16 mouse cellular contexts compared by ENCODE assay signal in the genomic region with DNA sequence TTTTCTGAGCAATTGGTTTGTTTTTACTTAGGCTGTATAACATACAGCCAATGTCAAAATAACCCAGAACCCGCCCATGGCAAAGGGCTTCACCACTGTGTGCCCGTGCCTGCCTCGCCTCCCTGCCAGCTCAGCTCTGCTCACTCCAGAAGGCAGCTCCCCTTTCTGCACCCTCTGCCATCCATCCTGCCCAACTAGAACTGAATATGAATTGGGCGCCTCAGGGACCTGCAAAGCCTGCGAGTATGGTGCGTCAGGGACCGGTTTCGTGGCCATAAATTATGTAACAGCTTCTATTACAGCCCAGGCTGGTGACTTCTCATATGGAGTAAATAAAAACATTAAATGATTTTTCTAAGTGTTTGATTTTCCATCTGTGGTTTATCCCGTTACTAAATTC.
"Had no signal": no experiment of that assay in that cellular context is flagged by ENCODE, and none has a peak within 500 bp of the region (broad histone marks: within the 10 kb centered on the region; RNA-seq: fewer than 3 reads in every experiment).

No protein-coding gene starts in this region.

- DNase-seq: kidney, adult 2 months; kidney, postnatal 25 days; liver, embryonic 13.5 days; lung, adult 2 months; lung, postnatal 14 days; midbrain, embryonic 14.5 days; right cerebral cortex, postnatal 4 days; thymus, adult 2 months; thymus, postnatal 14 days; thymus, postnatal 4 days had no signal

- H3K9ac ChIP-seq: liver, embryonic 13.5 days; neural tube, embryonic 12.5 days had no signal

- H3K4me2 ChIP-seq: liver, embryonic 13.5 days; midbrain, embryonic 11.5 days; neural tube, embryonic 12.5 days had no signal

- H3K27me3 ChIP-seq: liver, embryonic 13.5 days; neural tube, embryonic 12.5 days had no signal

- H3K9me3 ChIP-seq: liver, embryonic 13.5 days; neural tube, embryonic 12.5 days had no signal

- H3K4me3 ChIP-seq: left cerebral cortex, adult 2 months; liver, embryonic 13.5 days; neural tube, embryonic 12.5 days had no signal

- ATAC-seq: intestine, postnatal 0 days had no signal

- H3K4me1 ChIP-seq: liver, embryonic 13.5 days; neural tube, embryonic 12.5 days had no signal

- H3K36me3 ChIP-seq: liver, embryonic 13.5 days; neural tube, embryonic 12.5 days had no signal

- H3K27ac ChIP-seq: kidney, postnatal 0 days; left cerebral cortex, adult 2 months; liver, embryonic 13.5 days; neural tube, embryonic 12.5 days; stomach, postnatal 0 days had no signal
